Mouse (Mus musculus): ENCODE results near the gene Nudt22. TPM values are rescaled to one million over a fixed set of nuclear protein-coding genes. Genes with fewer than 3 reads are reported as not detected.

Nudt22 gene
- 10 to 100 TPM; 12.2 to 14.2 TPM for total RNA-seq (2021)
- long read RNA-seq, experiment 1, transcript Nudt22-201 (6 exons, 1,000 nt): major isoform, 5 of 18 reads
- long read RNA-seq, experiment 1, partial matches to known transcripts: 6 of 18 reads
- long read RNA-seq, experiment 1, other reads (novel, unspliced or antisense): 7 of 18 reads
- long read RNA-seq, experiment 2, transcript Nudt22-201 (6 exons, 1,000 nt): major isoform, 13 of 19 reads
- long read RNA-seq, experiment 2, partial matches to known transcripts: 2 of 19 reads
- long read RNA-seq, experiment 2, other reads (novel, unspliced or antisense): 4 of 19 reads

GRCm38 (mm10) chr19:6996006-6996405 is at the start of gene Nudt22, which contains the start of gene Trpt1:
Gene Nudt22, minus strand, starts transcription at chr19:6996117.
Gene Trpt1, plus strand, starts transcription at chr19:6996131.
- peak; percentile 82 to 87 for DNase-seq (ENCODE audit: low spot score in 2 of 2)

- no peak for DNase-seq (ENCODE audit: low spot score in 2 of 2)
These were observed 48.8 kb upstream of the Nudt22 start for GRCm38 (mm10) chr19:7044706-7045105.

- DNase-seq (ENCODE audit: low spot score in 2 of 2): no peak
These were observed 48.4 kb upstream of the Nudt22 start for GRCm38 (mm10) chr19:7044279-7044678.

GRCm38 (mm10) chr19:7041171-7041570 is 45.3 kb upstream of the Nudt22 start:
- no peak for DNase-seq (ENCODE audit: low spot score in 2 of 2)

- no peak for DNase-seq (ENCODE audit: low spot score in 2 of 2)
These were observed 44.8 kb upstream of the Nudt22 start for GRCm38 (mm10) chr19:7040637-7041130.

- peak; percentile 99 for DNase-seq (ENCODE audit: low spot score in 2 of 2)
These were observed 44.1 kb upstream of the Nudt22 start, which contains the start of gene Stip1 for GRCm38 (mm10) chr19:7039841-7040636. Gene Stip1, minus strand, starts transcription at chr19:7039967.

- peak in 1 of 2 experiments; percentile 38 for DNase-seq (ENCODE audit: low spot score in 2 of 2)
These were observed 43.3 kb upstream of the Nudt22 start for GRCm38 (mm10) chr19:7039088-7039720.

GRCm38 (mm10) chr19:7034006-7034405 is 38.1 kb upstream of the Nudt22 start:
- no peak for DNase-seq (ENCODE audit: low spot score in 2 of 2)

- DNase-seq (ENCODE audit: low spot score in 2 of 2): peak; percentile 66 to 80
These were observed 33.6 kb upstream of the Nudt22 start for GRCm38 (mm10) chr19:7029531-7029930.

GRCm38 (mm10) chr19:7020224-7020641 is 24.3 kb upstream of the Nudt22 start:
- DNase-seq (ENCODE audit: low spot score in 2 of 2): peak in 1 of 2 experiments; percentile 22

- DNase-seq (ENCODE audit: low spot score in 2 of 2): no peak
These were observed 23.3 kb upstream of the Nudt22 start, which contains the start of gene Fermt3 for GRCm38 (mm10) chr19:7019191-7019590. Gene Fermt3, minus strand, starts transcription at chr19:7019469.

GRCm38 (mm10) chr19:7018546-7018945 is 22.6 kb upstream of the Nudt22 start:
- no peak for DNase-seq (ENCODE audit: low spot score in 2 of 2)

GRCm38 (mm10) chr19:7017541-7018457 is 21.9 kb upstream of the Nudt22 start:
- no peak for DNase-seq (ENCODE audit: low spot score in 2 of 2)

- DNase-seq (ENCODE audit: low spot score in 2 of 2): no peak
These were observed 18.7 kb upstream of the Nudt22 start for GRCm38 (mm10) chr19:7014481-7015135.

GRCm38 (mm10) chr19:7013984-7014383 is 18.1 kb upstream of the Nudt22 start:
- DNase-seq (ENCODE audit: low spot score in 2 of 2): no peak

GRCm38 (mm10) chr19:7012426-7012825 is 16.5 kb upstream of the Nudt22 start:
- no peak for DNase-seq (ENCODE audit: low spot score in 2 of 2)

- DNase-seq (ENCODE audit: low spot score in 2 of 2): no peak
These were observed 11.1 kb upstream of the Nudt22 start for GRCm38 (mm10) chr19:7006892-7007593.

GRCm38 (mm10) chr19:6999360-7000063 is 3.6 kb upstream of the Nudt22 start:
- no peak for DNase-seq (ENCODE audit: low spot score in 2 of 2)
